Mouse (Mus musculus): ENCODE results near the gene Tjp1.

- TF ChIP-seq CTCF (IDR thresholded peaks at IDR 0.05; ENCODE audit: low read depth, low read length) (no peak), POLR2A (IDR thresholded peaks at IDR 0.05; ENCODE audit: insufficient read depth, low read length) (no peak)
These were observed 109.1 kb downstream of the Tjp1 start for GRCm38 (mm10) chr7:65418366-65418911.
